Mouse (Mus musculus) T-helper 2 cell (primary cell): ENCODE measurements at regions not wholly inside any gene's neighbourhood (a gene's known extent, or its start where the extent isn't known, plus 50 kb on each side); places are given as distances from the start of the nearest gene placed in this dataset.

Experiments
- in situ Hi-C: fragments of 300-600 bp; cut with MboI, MseI; formaldehyde crosslinking; loops from one replicate; pipeline ENCODE4 v1.15.1; 2025; ENCODE audit warnings: high pct_unique_total_duplicates

GRCm38 (mm10) chr6:147686927-147687326 is 211.3 kb downstream of the Ccdc91 start:
- in situ Hi-C loops = no loop called here

- in situ Hi-C loops = no loop called here
Measured at GRCm38 (mm10) chr6:147698255-147698654, 222.6 kb downstream of the Ccdc91 start.

GRCm38 (mm10) chr6:147699449-147699848 is 223.8 kb downstream of the Ccdc91 start:
- in situ Hi-C loops = no loop called here

- in situ Hi-C loops = no loop called here
Measured at GRCm38 (mm10) chr6:147700629-147701028, 225.0 kb downstream of the Ccdc91 start.

- in situ Hi-C loops = no loop called here
Measured at GRCm38 (mm10) chr6:147701956-147702355, 226.3 kb downstream of the Ccdc91 start.

GRCm38 (mm10) chr6:147704297-147704696 is 228.7 kb downstream of the Ccdc91 start:
- in situ Hi-C loops = no loop called here

GRCm38 (mm10) chr6:147705936-147706335 is 230.3 kb downstream of the Ccdc91 start:
- in situ Hi-C loops = no loop called here

- in situ Hi-C loops = no loop called here
Measured at GRCm38 (mm10) chr6:147706741-147707140, 231.1 kb downstream of the Ccdc91 start.

GRCm38 (mm10) chr6:147718052-147718712 is 242.6 kb downstream of the Ccdc91 start:
- in situ Hi-C loops = no loop called here

- in situ Hi-C loops = no loop called here
Measured at GRCm38 (mm10) chr6:147718713-147719490, 243.3 kb downstream of the Ccdc91 start.

GRCm38 (mm10) chr6:147719539-147719938 is 243.9 kb downstream of the Ccdc91 start:
- in situ Hi-C loops = no loop called here

- in situ Hi-C loops = no loop called here
Measured at GRCm38 (mm10) chr6:147723336-147723735, 247.7 kb downstream of the Ccdc91 start.

GRCm38 (mm10) chr6:147726987-147727386 is 251.4 kb downstream of the Ccdc91 start:
- in situ Hi-C loops = no loop called here

- in situ Hi-C loops = no loop called here
Measured at GRCm38 (mm10) chr6:147727644-147728533, 252.3 kb downstream of the Ccdc91 start.

GRCm38 (mm10) chr6:147729721-147730120 is 254.1 kb downstream of the Ccdc91 start:
- in situ Hi-C loops = no loop called here

- in situ Hi-C loops = no loop called here
Measured at GRCm38 (mm10) chr6:147738621-147739325, 263.1 kb downstream of the Ccdc91 start.

- in situ Hi-C loops = no loop called here
Measured at GRCm38 (mm10) chr6:147741446-147741845, 265.8 kb downstream of the Ccdc91 start.

GRCm38 (mm10) chr6:147744081-147744480 is 268.5 kb downstream of the Ccdc91 start:
- in situ Hi-C loops = no loop called here

- in situ Hi-C loops = no loop called here
Measured at GRCm38 (mm10) chr6:147745690-147746089, 270.1 kb downstream of the Ccdc91 start.

GRCm38 (mm10) chr6:147747945-147748344 is 272.3 kb downstream of the Ccdc91 start:
- in situ Hi-C loops = no loop called here

- in situ Hi-C loops = no loop called here
Measured at GRCm38 (mm10) chr6:147752301-147752700, 276.7 kb downstream of the Ccdc91 start.
